Mouse (Mus musculus) hindbrain, embryonic 15.5 days (tissue): Measurements from ENCODE around the gene Ncoa7. TPM values are rescaled to one million over a fixed set of nuclear protein-coding genes. Genes with fewer than 3 reads are reported as not detected.

ENCODE experiments used
- ATAC-seq: fragments of 200-750 bp; cut with Nextera tagmentation; 2 replicates; pipeline ENCODE4 v1.8.0; 2017; ENCODE audit warnings: low read depth, moderate number of reproducible peaks, moderate TSS enrichment; ENCODE audit not compliant: low FRiP score
- H3K27ac ChIP-seq: fragments of 300-500 bp; sonication (generic); replicated peaks from 2 replicates; pipeline ENCODE4 v1.5.1; 2015; ENCODE audit warnings: mild to moderate bottlenecking, inconsistent platforms
- H3K27me3 ChIP-seq: fragments of 300-500 bp; sonication (generic); 2 replicates; pipeline ENCODE4 v1.6.1; 2015; ENCODE audit warnings: control low read depth, inconsistent platforms
- H3K36me3 ChIP-seq: fragments of 300-500 bp; sonication (generic); 2 replicates; pipeline ENCODE4 v1.6.1; 2015; ENCODE audit warnings: control low read depth, inconsistent platforms
- H3K4me1 ChIP-seq: fragments of 300-500 bp; sonication (generic); replicated peaks from 2 replicates; pipeline ENCODE4 v1.6.1; 2015; ENCODE audit warnings: control low read depth, inconsistent platforms
- H3K4me2 ChIP-seq: fragments of 300-500 bp; sonication (generic); 2 replicates; pipeline ENCODE4 v1.6.1; 2015; ENCODE audit warnings: moderate library complexity, mild to moderate bottlenecking, inconsistent platforms
- H3K4me3 ChIP-seq: fragments of 300-500 bp; sonication (generic); 2 replicates; pipeline ENCODE4 v1.5.1; 2015; ENCODE audit warnings: mild to moderate bottlenecking, inconsistent platforms
- H3K9ac ChIP-seq: fragments of 300-500 bp; sonication (generic); 2 replicates; pipeline ENCODE4 v1.6.1; 2015; ENCODE audit warnings: inconsistent platforms
- H3K9me3 ChIP-seq: fragments of 300-500 bp; sonication (generic); 2 replicates; pipeline ENCODE4 v1.6.1; 2016; ENCODE audit warnings: control low read depth, inconsistent platforms
- WGBS: fragments of 180-500 bp; shearing (Covaris S2); methylation state at CpG from one replicate; pipeline ENCODE4 v1.1.7; 2015; 5-methylcytosine and 5-hydroxymethylcytosine counted together
- polyA plus RNA-seq: library from polyadenylated mRNA; unstranded; fragments of >200 nt; fragmentation: Nextera tagmentation; extraction: Ambion mirVana; gene quantifications from 2 replicates; pipeline ENCODE4 v1.2.1, GENCODE M21; 2015

Gene Ncoa7
- polyA plus RNA-seq, 1 experiment from 2014 or later, result 18.9 TPM

DNA sequence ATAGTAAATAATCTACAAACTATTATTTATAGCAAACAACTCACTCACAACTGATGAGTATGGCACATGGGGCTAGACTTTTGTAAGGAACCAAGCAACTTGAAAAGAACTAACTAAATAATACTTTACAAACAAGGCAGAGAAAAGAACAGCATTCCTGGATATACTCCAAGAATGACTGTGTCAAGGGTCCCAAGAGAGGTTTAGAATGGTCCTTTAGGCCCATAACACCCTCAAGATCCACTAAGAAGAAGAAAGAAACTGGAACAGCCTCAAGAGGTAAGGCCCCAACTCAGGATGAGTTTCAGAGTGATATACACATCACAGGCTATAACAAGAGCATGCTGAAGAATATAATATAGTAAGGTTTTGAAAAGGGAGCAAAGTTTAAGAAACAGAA, 47.1 kb downstream of the Ncoa7 start:
- Histone ChIP-seq H3K9me3 (no peaks in the 10 kb centered on the region), H3K36me3 (no peaks in the 10 kb centered on the region), H3K27ac (no peak overlapping the region), H3K4me3 (no peak overlapping the region), H3K27me3 (no peaks in the 10 kb centered on the region), H3K9ac (no peak overlapping the region), H3K4me1 (no peaks in the 10 kb centered on the region), H3K4me2 (no peak overlapping the region)
- no peak for ATAC-seq

DNA sequence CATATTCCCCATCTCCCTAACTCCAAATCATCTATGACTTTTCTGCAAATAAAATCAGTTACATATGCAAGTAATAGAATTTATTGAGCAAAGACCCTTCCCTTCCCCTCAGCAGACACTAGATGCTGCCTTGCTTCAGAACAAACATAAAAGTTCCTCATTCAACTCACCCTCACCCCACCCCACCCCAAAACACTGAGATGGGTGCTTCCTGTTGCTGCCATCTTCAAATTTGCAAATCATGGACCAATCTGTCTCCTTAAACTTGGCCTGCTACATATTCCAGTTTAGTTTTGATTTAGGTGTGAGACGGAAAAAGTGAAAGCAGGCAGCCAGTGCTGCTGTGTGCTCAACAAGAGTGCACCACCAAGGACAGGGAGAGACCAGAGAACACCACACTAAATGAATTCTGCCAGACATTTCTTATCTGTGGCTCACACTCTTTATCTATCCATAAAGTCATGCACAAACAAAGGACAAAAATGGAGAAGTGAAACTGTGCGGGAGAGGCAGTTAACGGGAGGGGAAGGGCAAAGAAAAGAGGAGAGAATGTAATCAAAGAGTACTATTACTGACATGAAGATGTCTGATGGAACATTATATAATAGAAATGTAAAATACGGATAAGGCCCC, 48.2 kb downstream of the Ncoa7 start:
- ATAC-seq, result no peak
- WGBS, result 74% methylated on average over 4 of the region's 4 CpGs
- no peak overlapping the region for H3K27ac ChIP-seq

GRCm38 (mm10) chr10:30754082-30754481, 49.0 kb downstream of the Ncoa7 start:
- Histone ChIP-seq H3K9me3 (no peaks in the 10 kb centered on the region), H3K36me3 (no peaks in the 10 kb centered on the region), H3K27me3 (no peaks in the 10 kb centered on the region), H3K4me3 (no peak overlapping the region), H3K4me1 (no peaks in the 10 kb centered on the region), H3K4me2 (no peak overlapping the region), H3K27ac (no peak overlapping the region), H3K9ac (no peak overlapping the region)
- 52% methylated on average over 3 of the region's 3 CpGs for WGBS
- ATAC-seq, result no peak

More for the DNA sequence above, 48.2 kb downstream of the Ncoa7 start:
- no peak overlapping the region for H3K9ac ChIP-seq
- no peaks in the 10 kb centered on the region for H3K36me3 ChIP-seq
- H3K4me1 ChIP-seq, result no peaks in the 10 kb centered on the region
- H3K4me2 ChIP-seq, result no peak overlapping the region
- H3K27me3 ChIP-seq, result no peaks in the 10 kb centered on the region
- no peaks in the 10 kb centered on the region for H3K9me3 ChIP-seq
- no peak overlapping the region for H3K4me3 ChIP-seq

DNA sequence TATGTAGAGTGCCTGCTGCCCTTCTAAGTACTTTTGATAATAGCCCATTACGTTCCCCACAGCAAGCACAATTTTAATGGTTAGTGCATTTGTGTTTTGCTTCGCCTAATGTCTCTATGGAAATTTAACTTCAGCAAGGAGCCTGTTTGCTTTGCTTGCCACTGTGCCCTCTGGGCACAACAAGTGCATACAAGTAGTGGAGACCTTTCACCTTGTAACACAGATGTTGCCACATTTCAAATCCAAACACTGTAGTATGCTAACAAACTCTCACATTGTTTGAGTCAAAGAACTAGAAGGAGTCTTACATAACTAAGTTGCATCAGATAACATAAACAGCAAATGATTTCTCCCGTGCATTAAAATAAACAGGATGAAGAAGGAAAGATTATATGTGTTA, 50.6 kb downstream of the Ncoa7 start:
- Histone ChIP-seq H3K27ac (no peak overlapping the region), H3K4me1 (no peaks in the 10 kb centered on the region), H3K36me3 (no peaks in the 10 kb centered on the region), H3K9ac (no peak overlapping the region), H3K9me3 (no peaks in the 10 kb centered on the region), H3K4me2 (no peak overlapping the region), H3K27me3 (no peaks in the 10 kb centered on the region), H3K4me3 (no peak overlapping the region)
- no peak for ATAC-seq
- 80% methylated on average over 3 of the region's 3 CpGs for WGBS

DNA sequence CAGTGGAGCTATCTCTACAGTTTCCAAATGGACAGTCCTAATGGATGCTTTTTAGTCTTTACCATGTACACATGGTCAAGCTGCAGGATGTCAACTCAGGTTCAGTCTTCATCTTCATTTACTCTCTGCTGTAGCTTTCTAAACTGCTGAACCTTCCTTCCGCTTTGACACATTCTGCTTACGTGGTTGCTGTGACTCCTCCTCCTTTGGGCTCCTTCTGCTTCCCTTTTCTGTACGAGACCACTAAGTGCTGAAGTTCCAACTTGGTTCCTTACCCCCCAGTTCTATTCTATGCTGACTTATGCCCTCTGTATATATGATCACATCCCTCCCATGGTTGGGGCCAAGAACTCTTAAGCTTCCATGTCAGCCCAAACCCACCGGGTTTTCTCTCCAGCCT, 51.5 kb downstream of the Ncoa7 start:
- Histone ChIP-seq H3K9me3 (no peaks in the 10 kb centered on the region), H3K27me3 (no peaks in the 10 kb centered on the region), H3K27ac (no peak overlapping the region), H3K4me1 (no peaks in the 10 kb centered on the region), H3K4me2 (no peak overlapping the region), H3K9ac (no peak overlapping the region), H3K4me3 (no peak overlapping the region), H3K36me3 (no peaks in the 10 kb centered on the region)
- 0 out of 2 replicates have a peak, but pooled peaks have one; percentile 30 for ATAC-seq
- WGBS, result 96% methylated on average over 4 of the region's 4 CpGs

DNA sequence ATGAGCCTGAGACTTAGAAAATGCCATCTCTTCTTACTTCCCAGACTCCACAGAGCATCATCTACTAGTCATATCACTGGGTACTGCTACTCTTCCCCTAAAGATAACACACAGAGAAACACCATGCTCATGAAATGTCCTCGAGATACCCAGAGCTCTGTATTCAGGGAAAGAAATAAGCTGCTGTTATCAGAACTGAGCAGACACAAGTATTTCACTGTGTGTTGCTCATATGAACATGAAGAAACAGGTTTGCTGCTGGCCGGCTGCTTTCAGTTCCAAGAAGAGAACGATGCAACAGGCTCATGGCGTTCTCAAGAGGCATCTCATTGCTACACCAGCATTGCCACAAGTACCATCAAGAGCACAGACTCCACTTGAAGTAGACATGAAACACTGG, 53.3 kb downstream of the Ncoa7 start:
- Histone ChIP-seq H3K27ac (no peak overlapping the region), H3K27me3 (no peaks in the 10 kb centered on the region), H3K9me3 (no peaks in the 10 kb centered on the region), H3K4me2 (no peak overlapping the region), H3K4me3 (no peak overlapping the region), H3K9ac (no peak overlapping the region), H3K36me3 (no peaks in the 10 kb centered on the region), H3K4me1 (no peaks in the 10 kb centered on the region)
- 96% methylated on average over 4 of the region's 4 CpGs for WGBS
- ATAC-seq, result no peak

DNA sequence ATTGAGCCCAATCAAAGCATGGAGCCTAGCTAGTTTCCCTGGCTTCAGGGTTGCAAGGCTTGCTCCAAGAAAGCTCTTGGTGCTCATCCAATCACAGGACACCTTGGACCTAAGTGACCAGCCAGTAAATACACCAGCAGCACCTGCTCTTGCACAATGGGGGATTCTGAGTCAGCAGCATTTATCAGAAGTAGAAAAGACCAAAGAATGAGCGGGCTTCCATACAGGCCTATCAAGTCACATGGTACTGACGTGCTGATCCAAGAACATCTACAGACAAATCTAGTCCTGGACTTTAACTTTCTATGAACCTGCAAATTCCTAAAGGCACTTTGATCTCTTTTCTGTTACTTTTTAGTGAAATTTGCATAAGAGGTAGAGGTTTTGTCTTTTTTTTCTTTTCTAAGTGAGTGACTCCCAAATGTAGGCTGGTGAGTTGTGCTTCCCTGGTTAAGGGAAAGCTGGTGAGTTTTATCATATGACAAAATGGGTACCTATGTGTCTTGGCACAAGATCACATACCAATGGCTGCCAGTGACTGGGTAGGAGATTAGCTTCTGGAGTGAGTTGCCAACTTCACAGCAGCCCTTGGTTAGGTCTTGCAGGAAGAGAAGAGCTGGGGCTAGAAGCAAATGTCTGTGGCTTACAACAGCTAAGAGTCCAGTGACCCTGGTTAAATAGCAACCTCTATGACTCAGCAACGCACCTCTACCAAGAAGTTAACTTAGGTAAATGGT, 57.7 kb downstream of the Ncoa7 start:
- Histone ChIP-seq H3K27ac (no peak overlapping the region), H3K36me3 (no peaks in the 10 kb centered on the region), H3K4me1 (no peaks in the 10 kb centered on the region), H3K4me3 (no peak overlapping the region), H3K9ac (no peak overlapping the region), H3K4me2 (no peak overlapping the region), H3K9me3 (no peaks in the 10 kb centered on the region), H3K27me3 (no peaks in the 10 kb centered on the region)
- ATAC-seq, result no peak
- WGBS, result 96% methylated on average over 3 of the region's 3 CpGs

GRCm38 (mm10) chr10:30743275-30743674, 59.9 kb downstream of the Ncoa7 start:
- H3K4me1 ChIP-seq, result no peaks in the 10 kb centered on the region
- H3K9me3 ChIP-seq, result no peaks in the 10 kb centered on the region
- no peak overlapping the region for H3K27ac ChIP-seq
- H3K36me3 ChIP-seq, result no peaks in the 10 kb centered on the region
- H3K4me2 ChIP-seq, result no peak overlapping the region
- ATAC-seq, result no peak
- H3K4me3 ChIP-seq, result no peak overlapping the region
- H3K27me3 ChIP-seq, result no peaks in the 10 kb centered on the region
- no peak overlapping the region for H3K9ac ChIP-seq

DNA sequence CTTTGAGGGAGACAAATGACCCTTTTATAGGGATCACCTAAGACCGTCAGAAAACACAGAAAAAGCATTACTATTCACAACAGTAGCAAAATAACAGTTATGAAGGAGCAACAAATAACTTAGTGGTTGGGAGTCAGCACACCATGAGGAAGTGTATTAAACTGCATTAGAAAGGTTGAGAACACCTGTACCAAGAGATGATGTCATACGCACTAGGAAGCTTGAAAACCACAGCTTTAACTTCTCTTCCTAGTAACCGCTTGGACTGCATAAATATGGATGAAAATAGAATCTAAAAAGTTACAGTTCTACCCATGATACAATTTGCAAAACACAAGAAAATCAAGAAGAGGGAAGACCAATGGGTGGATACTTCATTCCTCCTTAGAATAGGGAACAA, 64.7 kb downstream of the Ncoa7 start:
- no peak overlapping the region for H3K9ac ChIP-seq
- no peak overlapping the region for H3K4me3 ChIP-seq
- no peaks in the 10 kb centered on the region for H3K9me3 ChIP-seq
- no peak for ATAC-seq
- H3K27ac ChIP-seq, result no peak overlapping the region
- 92% methylated on average over 3 of the region's 3 CpGs for WGBS
- H3K4me2 ChIP-seq, result no peak overlapping the region
- no peaks in the 10 kb centered on the region for H3K36me3 ChIP-seq
- H3K4me1 ChIP-seq, result no peaks in the 10 kb centered on the region
- no peaks in the 10 kb centered on the region for H3K27me3 ChIP-seq

DNA sequence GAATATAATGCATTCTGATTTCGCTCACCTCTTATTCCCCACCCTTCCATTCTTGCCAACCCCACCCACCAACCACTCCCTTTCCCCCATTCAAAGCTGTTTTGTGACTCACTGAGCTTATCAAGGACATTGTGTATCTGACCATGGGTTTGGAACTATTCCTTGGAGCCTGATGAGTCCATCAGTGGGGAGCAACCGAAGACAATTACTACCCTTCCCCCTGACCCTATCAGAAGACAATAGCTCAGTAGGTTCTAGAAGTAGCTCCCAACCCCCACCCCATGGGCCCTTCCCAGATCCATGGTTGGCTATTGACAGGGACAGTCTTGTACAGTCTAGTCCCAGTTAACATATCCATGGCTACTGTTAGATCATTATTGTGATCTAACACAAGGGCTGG, 65.8 kb downstream of the Ncoa7 start:
- no peaks in the 10 kb centered on the region for H3K36me3 ChIP-seq
- WGBS, result 90% methylated on average over 2 of the region's 2 CpGs

GRCm38 (mm10) chr10:30733148-30733785, 69.9 kb downstream of the Ncoa7 start:
- no peak for ATAC-seq
- Histone ChIP-seq H3K4me2 (no peak overlapping the region), H3K27ac (no peak overlapping the region), H3K27me3 (no peaks in the 10 kb centered on the region), H3K4me3 (no peak overlapping the region), H3K4me1 (no peaks in the 10 kb centered on the region), H3K9me3 (no peaks in the 10 kb centered on the region), H3K9ac (no peak overlapping the region), H3K36me3 (no peaks in the 10 kb centered on the region)
- 48% methylated on average over 2 of the region's 2 CpGs for WGBS

More for the DNA sequence above, 65.8 kb downstream of the Ncoa7 start:
- Histone ChIP-seq H3K4me2 (no peak overlapping the region), H3K27ac (no peak overlapping the region), H3K4me1 (no peaks in the 10 kb centered on the region), H3K9me3 (no peaks in the 10 kb centered on the region), H3K9ac (no peak overlapping the region), H3K27me3 (no peaks in the 10 kb centered on the region), H3K4me3 (no peak overlapping the region)
- no peak for ATAC-seq

- WGBS, result 87% methylated on average over 3 of the region's 3 CpGs
- ATAC-seq, result no peak
Measured at GRCm38 (mm10) chr10:30731321-30731914, 71.7 kb downstream of the Ncoa7 start.

More at GRCm38 (mm10) chr10:30731321-30731914, 71.7 kb downstream of the Ncoa7 start:
- Histone ChIP-seq H3K4me3 (no peak overlapping the region), H3K9me3 (no peaks in the 10 kb centered on the region), H3K4me2 (no peak overlapping the region), H3K36me3 (no peaks in the 10 kb centered on the region), H3K4me1 (no peaks in the 10 kb centered on the region), H3K27ac (no peak overlapping the region), H3K27me3 (no peaks in the 10 kb centered on the region), H3K9ac (no peak overlapping the region)
